Mouse (Mus musculus) cerebellum, adult 2 months (tissue): ENCODE data around the gene Chka.

Experiments used
- CTCF ChIP-seq: fragments of 200-500 bp; IDR thresholded peaks from 2 replicates; pipeline ENCODE4 v1.5.1; 2011; ENCODE audit warnings: low read depth, mild to moderate bottlenecking, control low read depth, low read length, moderate library complexity, borderline replicate concordance; ENCODE audit not compliant: insufficient read depth
- POLR2A ChIP-seq: fragments of 200-500 bp; IDR thresholded peaks from 2 replicates; pipeline ENCODE4 v1.6.1; 2011; ENCODE audit warnings: low read length, control low read depth, borderline replicate concordance; ENCODE audit not compliant: insufficient read depth

- TF ChIP-seq POLR2A = no peak
- TF ChIP-seq CTCF = no peak
These were observed 32.9 kb downstream of the Chka start for GRCm38 (mm10) chr19:3884325-3884990.
